Mouse (Mus musculus): ENCODE measurements at regions not wholly inside any gene's neighbourhood (a gene's known extent, or its start where the extent isn't known, plus 50 kb on each side); places are given as distances from the start of the nearest gene placed in this dataset.

DNA sequence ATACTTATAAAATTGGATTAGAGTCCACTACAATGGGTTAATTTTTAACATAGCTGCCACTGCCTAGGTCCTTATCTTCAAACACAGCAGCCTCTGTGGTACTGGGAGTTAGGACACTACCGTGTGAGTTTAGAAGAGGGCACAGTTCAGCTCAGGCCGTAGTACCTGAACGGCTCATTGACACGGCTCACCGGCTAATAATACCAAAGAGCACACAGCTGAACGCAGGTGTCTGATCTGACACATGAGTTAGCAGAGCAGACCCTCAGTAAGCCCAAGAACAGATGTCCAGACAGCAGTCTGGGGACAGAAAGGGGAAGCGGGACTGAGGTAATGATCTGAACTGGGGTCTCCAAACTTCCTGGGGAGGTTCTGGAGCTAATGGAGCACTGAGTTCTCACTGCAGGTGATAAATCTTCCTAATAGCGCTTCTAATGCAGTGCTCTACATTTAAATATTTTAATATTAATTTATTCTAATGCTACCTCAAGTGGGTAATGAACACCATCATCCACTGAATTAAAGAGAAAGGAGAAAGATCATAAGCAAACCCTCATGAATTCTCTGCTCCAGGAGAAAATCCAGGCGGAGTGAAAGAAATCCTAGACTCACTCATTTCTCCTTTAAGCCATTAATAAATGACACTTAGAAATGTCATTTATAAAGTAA, 90.8 kb upstream of the Rapgef5 start:
- no peak for DNase-seq (ENCODE audit: extremely low read depth, insufficient read length, low spot score)

DNA sequence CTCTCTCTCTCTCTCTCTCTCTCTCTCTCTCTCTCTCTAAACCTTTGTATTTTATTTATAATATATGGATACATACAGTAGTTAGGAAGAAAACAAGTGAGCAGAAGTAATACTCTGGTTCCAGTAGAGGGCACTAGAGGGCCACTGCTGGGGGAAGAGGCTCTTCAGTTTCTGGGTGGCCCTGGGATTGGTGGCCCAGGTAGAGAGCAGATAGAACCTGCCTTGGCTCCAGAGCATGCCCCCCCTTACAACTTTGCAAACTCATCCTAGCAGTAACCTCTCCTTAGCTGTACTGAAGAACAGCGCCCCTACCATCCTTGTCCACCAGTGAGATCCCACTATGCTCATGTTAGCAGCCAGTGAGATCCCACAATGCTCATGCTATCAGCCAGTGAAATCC, 88.8 kb upstream of the Rapgef5 start:
- no peak for DNase-seq (ENCODE audit: extremely low read depth, insufficient read length, low spot score)

DNA sequence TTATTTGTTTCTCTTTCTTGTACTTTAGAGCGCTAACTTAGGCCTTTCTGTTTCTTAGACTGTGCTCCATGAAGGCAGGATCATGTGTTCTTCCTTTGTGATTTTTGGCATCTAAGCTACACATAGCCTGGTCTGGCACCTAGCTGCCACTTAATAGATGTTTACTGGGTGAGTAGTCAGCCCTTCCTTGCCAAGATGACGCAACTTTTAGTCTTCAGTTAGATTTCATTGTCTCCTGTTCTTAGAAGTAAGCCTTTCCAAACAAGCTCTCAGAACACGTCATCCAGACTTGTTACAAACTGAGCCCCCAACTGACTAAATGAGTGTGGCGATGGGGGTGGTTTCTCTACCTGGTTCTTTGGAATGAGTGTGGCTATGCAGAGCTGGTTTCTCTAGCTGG, 85.4 kb upstream of the Rapgef5 start:
- no peak for DNase-seq (ENCODE audit: extremely low read depth, insufficient read length, low spot score)

DNA sequence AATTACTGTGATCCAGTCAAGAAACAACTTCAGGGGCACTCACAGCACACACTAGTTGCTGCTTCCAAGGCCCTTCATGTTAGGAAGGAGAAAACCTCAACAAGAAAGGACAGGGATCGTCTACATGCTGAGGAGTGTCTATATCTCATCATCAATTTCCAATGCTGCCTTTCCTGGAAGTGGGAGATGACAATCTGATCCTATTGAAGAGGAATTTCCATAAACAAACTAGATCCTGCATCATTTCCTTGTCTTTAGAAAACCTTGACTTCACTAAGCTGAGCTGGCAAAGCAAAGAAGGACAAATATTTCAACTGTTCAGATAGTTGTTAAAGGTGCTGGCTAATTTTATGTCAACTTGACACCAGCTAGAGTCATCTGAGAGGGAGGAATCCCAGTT, 83.5 kb upstream of the Rapgef5 start:
- no peak for DNase-seq (ENCODE audit: extremely low read depth, insufficient read length, low spot score)

DNA sequence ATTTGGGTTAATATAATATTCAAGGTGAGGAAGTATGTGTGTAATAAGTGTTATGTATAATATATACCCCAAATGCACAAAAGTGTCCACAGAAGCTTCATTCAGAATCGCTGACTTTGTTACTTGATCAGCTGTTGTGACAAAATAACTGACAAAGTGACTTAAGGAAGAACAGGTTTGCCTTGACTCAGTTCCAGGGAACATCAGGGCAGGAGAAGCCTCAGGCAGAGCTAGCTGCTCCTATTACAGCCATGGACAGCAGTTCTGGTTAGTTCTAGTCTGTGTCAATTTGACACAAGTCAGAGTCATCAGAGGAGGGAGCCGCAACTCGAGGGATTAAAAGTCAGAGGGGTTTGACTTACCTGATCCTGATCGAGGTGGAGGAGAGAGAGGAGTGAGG, 79.3 kb upstream of the Rapgef5 start:
- no peak for DNase-seq (ENCODE audit: extremely low read depth, insufficient read length, low spot score)

DNA sequence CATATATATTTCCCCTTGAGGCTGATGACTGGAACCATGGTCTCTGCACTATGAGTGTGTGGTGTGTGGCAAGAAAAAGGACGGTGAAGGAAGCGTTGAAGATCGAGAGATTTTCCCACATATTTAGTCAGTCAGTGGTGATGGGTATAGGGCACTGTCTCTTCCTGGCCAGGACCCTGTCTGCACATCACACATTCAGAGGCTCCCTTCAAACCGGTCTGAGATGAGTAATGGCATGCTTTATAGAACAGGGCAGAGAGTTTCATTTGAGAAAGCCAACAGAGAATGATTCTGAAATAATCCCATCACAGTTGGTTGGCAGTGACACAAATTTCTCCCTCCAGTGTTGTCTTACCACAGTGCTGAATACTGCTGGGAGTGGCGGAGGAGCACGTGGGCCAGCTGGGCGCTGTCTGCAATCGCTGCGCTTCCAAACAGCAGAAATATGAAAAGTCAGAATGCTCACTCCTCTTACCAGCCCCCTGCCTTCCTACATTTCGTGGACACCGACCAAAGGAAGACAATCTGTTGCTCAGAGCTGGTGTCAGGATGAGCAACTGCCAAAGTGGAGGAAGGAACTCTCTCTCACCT, 77.2 kb upstream of the Rapgef5 start:
- DNase-seq (ENCODE audit: extremely low read depth, insufficient read length, low spot score): no peak

DNA sequence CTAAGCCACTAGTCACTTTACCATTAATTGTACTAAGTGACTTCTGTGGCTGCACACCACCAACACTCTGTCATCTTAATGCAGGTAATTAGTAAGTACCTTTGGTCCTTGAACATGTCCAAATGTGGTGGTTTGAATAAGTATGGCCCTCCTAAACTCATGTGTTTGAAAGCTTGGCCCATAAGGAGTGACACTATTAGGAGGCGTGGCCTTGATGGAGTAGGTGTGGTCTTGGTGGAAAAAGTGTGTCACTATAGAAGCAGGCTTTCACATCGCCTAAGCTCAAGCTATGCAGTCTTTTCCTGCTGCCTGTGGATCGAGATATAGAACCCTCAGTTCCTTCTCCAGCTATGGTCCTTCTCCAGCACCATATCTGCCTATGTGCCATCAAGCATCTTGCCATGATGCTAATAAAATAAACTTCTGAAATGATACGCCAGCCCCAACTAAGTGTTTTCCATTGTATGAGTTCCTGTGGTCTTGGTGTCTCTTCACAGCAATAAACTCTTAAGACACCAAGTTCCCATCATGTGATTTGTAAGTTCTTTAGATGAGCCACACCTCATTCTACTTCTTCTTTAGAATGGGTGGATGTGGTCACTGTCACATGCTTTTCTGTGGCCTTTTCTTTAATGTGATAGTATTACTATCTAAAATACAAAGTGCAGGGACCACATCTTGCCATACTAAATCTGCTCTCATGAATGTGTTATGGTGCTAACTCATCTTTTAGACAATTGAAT, 71.9 kb upstream of the Rapgef5 start:
- DNase-seq (ENCODE audit: extremely low read depth, insufficient read length, low spot score): no peak

DNA sequence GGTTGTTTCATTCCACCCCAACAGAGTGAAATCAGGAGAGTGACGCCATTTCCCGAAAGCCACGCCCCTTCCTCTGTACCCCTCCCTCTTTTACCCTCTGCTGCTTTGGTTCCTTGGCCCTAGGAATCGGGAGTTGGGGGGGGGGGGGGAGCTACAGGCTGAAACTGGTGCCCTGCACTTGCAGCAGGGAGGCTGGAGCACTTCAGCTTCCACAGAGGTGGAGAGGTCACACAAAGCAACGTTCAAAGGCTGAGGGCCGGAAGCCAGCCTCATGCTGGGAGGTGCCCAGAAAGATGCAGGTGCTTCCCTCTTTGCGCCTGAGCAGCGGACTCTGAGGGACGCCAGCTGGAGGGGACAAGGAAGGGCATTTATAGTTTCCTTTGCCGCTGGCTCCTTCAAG, 69.1 kb upstream of the Rapgef5 start:
- no peak for DNase-seq (ENCODE audit: extremely low read depth, insufficient read length, low spot score)

DNA sequence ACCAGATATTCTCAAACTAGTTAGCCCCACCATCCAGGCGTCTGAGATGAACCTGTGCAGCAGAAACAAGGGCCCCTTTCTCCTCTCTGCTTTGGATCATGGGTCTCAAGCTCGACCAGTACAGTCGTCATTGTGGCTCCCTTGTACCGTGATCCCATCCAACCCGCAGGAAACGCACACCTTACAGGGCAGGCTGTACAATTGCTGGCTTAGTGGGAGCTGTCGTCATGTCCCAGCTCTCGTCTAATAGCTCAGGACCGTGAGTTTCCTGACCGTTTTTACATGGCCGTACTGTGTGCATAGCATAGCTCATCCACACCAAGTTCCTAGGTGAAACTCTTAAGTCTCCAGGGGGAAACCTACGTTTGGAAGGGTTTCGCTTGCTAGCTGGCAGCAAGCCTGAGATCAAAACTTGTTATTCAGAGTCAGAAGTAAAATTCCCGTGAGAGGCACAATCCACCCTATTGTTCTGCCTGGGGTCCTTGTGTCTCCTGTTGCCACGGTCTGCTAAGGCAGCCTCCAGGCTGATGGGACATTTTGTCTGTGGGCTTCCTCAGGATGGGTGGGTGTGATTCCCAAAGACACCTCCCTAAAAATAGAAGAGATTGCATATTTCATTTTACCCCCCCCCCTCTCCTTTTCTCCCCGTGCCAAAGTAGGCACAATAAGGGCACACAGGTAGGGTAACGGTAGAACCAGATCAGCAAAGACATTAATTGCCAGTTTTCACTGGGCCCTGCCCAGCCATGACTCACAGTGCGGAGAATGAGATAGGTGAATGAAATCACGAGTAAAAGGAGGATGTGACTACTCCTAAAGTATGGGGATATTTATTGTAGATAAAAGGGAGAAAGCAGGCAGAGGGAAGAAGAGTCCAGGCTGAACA, 68.2 kb upstream of the Rapgef5 start:
- no peak for DNase-seq (ENCODE audit: extremely low read depth, insufficient read length, low spot score)

DNA sequence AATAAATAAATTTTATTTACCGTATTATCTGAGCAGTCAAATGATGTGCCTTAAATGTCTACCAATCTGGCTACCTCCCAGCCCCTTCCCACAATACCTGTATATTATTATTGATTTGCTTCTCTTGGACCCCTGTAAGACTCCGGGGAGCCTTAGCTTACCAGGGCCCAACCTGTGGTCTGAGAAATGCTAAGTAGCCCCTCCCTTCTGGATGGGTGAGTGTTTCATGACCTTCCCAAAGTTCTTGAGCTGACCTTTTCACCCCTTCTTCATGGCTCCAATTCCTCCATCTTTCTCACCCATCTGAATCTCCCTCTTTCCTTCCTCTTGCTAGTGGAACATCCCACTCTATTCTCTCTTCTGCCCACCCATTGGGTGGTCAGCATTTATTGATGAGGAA, 67.2 kb upstream of the Rapgef5 start:
- no peak for DNase-seq (ENCODE audit: extremely low read depth, insufficient read length, low spot score)

DNA sequence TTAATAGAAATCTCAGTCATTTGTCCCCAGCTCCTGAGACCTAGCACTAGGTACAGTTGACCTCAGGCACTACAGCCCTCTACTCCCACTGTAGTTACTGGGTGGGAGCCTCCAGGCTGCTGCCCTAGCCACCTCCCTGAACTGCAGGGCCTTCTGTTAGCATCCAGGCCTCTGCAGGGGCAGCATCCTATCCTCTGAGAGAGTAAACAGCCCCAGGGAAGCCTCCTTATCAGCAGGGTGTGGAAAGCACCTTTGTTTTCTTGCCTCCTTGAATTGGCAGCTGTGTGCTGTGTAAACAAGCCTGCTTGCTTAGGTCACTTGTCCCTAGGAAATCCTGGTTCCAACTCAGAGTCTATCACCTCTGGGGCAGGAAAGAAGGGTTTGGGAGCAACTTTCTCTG, 66.2 kb upstream of the Rapgef5 start:
- no peak for DNase-seq (ENCODE audit: extremely low read depth, insufficient read length, low spot score)

DNA sequence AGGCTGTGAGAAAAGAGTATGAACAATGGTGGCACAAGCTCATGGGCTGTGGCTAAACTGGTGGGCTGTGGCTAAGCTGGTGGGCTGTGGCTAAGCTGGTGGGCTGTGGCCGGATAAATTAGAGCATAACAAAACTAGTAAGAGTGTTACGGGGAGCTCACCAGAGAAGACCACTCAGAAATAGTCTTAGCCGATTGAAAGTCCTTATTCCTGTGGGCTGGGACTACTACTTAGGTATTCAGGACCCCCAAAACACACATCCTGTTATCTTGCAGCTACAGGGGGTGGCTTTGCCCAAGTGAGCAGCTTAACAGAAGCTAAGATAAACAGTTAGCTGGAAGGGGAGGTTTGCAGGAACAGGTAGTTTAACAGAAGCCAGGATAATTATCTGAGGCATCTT, 65.4 kb upstream of the Rapgef5 start:
- DNase-seq (ENCODE audit: extremely low read depth, insufficient read length, low spot score): no peak

DNA sequence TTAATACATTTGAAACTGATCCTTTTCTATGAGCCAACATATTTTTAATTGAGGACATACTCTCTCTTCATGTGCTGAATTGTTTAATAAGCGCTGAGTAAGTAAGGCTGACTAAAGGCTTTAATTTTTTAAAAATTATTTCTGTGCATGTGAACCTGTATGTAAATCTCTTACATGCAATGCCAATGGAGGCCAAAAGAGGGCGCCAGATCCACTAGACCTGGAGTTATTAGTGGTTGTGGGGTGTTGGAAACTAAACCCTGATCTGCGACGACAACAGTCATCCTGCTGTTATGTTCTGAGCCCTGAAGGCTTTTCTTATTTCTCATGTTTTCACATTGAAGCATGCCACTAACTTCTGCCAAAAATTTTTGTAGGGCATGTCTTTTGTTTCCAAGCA, 64.8 kb upstream of the Rapgef5 start:
- DNase-seq (ENCODE audit: extremely low read depth, insufficient read length, low spot score): no peak

DNA sequence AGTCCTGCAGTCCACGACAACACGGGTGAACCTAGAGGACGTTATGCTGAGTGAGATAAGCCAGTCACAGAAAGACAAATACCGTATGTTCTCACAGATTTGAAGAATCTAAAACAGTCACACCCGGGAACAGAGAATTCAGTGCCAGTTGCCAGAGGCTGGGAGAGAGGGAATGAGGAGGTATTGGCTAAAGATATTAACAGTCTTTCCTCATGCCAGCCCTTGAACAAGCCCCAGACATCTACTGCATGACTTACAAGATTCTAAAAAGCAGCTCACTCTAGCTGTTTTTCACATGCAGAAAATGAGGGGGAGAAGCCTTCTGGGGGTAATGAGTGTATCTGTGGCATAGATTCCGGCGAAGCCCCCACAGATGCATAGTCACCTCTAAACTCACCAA, 60.5 kb upstream of the Rapgef5 start:
- DNase-seq (ENCODE audit: extremely low read depth, insufficient read length, low spot score): no peak

DNA sequence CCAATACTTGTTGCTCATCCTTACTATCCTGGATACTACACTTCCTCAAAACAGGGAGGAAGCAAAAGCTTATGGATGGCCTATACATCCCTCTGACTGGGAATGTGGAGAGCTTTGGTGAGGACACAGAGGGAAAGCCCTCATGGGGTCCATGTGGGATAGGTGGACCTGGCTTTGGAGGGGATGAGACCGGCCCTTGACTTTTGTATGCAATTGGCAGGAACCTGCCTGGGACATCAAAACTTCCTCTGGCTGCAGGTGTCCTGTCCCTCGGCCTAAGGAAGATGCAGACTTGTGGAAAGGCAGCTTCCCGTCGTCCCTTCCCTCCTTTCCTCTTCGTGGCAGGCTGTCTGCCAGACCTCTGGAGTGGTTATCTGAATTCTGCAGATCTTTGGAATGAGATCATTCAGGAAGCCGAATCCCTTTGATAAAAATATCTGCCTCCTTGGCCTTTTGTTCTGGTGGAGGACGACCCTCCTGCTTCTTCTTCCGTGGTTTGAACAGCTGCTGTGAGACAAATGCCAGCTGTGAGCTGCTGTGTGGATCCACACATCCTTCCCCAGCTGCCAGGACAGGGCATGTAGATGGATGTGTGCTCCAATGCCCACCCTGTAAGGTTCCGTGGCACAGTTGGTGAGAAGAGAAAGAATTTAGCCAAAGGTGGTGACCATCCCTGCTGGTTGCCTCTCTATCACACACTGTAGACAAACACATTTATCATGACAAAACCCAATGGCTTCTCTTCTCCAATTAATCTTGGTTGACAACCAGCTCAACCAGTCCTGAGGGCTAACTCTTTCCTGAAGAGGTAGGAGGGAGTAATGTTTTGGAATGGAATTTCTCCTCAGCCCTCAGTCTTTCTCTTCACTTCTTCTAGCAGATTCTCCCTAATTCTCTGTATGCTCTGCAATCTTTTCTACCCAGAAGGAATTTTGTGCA, 57.9 kb upstream of the Rapgef5 start:
- no peak for DNase-seq (ENCODE audit: extremely low read depth, insufficient read length, low spot score)

DNA sequence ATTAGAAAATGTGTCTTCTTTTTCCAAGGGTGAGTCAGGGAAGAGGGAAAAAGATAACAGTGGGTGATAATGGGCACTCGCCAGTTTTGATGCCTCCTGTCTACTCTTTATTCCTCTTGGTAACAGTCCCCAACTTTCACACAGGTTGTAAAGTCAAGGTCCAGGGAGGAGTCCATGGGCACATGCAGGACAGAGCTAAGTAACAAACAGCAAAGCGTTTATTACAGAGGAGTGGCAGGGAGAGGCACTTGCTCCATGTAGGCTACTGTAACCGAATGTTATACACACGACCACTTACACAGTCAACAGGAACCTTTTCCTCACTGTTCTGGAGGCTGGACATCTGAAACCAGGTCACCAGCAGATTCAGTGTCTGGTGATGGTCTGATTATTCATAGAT, 56.7 kb upstream of the Rapgef5 start:
- no peak for DNase-seq (ENCODE audit: extremely low read depth, insufficient read length, low spot score)

DNA sequence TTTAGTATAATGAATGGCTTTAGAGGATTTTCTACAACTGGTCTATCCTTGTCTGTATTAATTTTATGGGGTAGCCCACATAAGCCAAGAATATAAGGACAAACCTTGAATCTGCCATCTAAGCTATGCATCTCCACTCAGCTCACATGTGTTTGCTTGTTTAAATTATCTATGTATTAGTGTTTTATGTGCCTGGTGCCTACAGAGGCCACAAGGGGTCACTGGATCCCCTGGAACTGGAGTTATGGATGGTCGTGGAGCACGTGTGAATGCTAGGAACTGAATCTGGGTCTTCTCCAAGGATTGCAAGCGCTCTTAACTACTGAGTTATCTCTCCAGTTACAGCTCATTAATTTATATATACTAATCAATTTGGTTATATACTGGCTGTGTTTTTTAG, 51.1 kb upstream of the Rapgef5 start:
- no peak for DNase-seq (ENCODE audit: extremely low read depth, insufficient read length, low spot score)

DNA sequence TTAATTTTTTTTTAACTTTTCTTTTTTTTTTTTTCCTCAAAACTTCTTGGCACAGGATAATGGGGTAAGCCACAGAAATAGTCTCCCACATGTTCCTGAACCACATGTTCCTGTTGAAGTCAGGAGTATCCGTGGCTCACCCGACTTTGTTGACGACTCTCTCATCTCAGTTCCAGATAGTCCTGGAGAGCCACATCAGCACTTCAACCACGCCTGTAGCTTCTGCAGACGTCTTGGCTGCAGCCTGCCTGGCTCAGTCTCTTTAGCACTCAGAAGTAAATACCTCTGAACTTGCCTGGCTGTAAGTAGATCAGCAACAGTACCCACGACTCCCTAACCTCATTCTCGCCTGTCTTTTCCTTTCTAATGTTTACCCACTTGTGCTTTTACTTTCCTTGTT, 50.3 kb upstream of the Rapgef5 start:
- DNase-seq (ENCODE audit: extremely low read depth, insufficient read length, low spot score): no peak
